Mouse (Mus musculus) frontal cortex, postnatal 14 days (tissue): ENCODE data around the gene Flot2.
A peak's percentile ranks its signal among the peaks of the same experiment; 100 is the strongest.

Experiments used
- DNase-seq, 2 experiments: peaks; one replicate each; pipeline ENCODE4 v3.0.0; 2022; ENCODE audit warnings: low spot score in 2 of 2

Gene Flot2

GRCm38 (mm10) chr11:78062563-78062962 is 24.8 kb downstream of the Flot2 start:
- no peak for DNase-seq

GRCm38 (mm10) chr11:78065906-78066305 is 28.2 kb downstream of the Flot2 start:
- DNase-seq = no peak

GRCm38 (mm10) chr11:78066641-78067040 is 28.9 kb downstream of the Flot2 start:
- no peak for DNase-seq

- DNase-seq = no peak
Measured at GRCm38 (mm10) chr11:78067566-78067965, 29.8 kb downstream of the Flot2 start.

- DNase-seq = no peak
Measured at GRCm38 (mm10) chr11:78069130-78069529, 31.4 kb downstream of the Flot2 start.

- no peak for DNase-seq
Measured at GRCm38 (mm10) chr11:78069646-78070045, 31.9 kb downstream of the Flot2 start.

- DNase-seq = no peak
Measured at GRCm38 (mm10) chr11:78071938-78072337, 34.2 kb downstream of the Flot2 start.

- no peak for DNase-seq
Measured at GRCm38 (mm10) chr11:78072425-78073130, 34.8 kb downstream of the Flot2 start.

GRCm38 (mm10) chr11:78073577-78074276 is 36.0 kb downstream of the Flot2 start:
- no peak for DNase-seq

- DNase-seq = no peak
Measured at GRCm38 (mm10) chr11:78074277-78074652, 36.5 kb downstream of the Flot2 start.

GRCm38 (mm10) chr11:78074666-78075065 is 36.9 kb downstream of the Flot2 start:
- no peak for DNase-seq

- peak; percentile 65 to 78 for DNase-seq
Measured at GRCm38 (mm10) chr11:78079961-78080921, 42.5 kb downstream of the Flot2 start, which contains the start of gene Eral1. Eral1 (minus strand) TSS chr11:78080383.

GRCm38 (mm10) chr11:78083595-78083994 is 45.9 kb downstream of the Flot2 start:
- DNase-seq = no peak

- DNase-seq = no peak
Measured at GRCm38 (mm10) chr11:78086925-78087479, 49.3 kb downstream of the Flot2 start.

GRCm38 (mm10) chr11:78087756-78088281 is 50.1 kb downstream of the Flot2 start:
- no peak for DNase-seq

- no peak for DNase-seq
Measured at GRCm38 (mm10) chr11:78094137-78094503, 56.4 kb downstream of the Flot2 start.

- peak; percentile 81 to 83 for DNase-seq
Measured at GRCm38 (mm10) chr11:78094504-78095143, 56.9 kb downstream of the Flot2 start, which contains the start of gene Fam222b. Fam222b (plus strand) TSS chr11:78094660.

- no peak for DNase-seq
Measured at GRCm38 (mm10) chr11:78095144-78095516, 57.4 kb downstream of the Flot2 start.

- no peak for DNase-seq
Measured at GRCm38 (mm10) chr11:78097077-78097476, 59.3 kb downstream of the Flot2 start.

GRCm38 (mm10) chr11:78100746-78101145 is 63.0 kb downstream of the Flot2 start:
- no peak for DNase-seq

GRCm38 (mm10) chr11:78102142-78102541 is 64.4 kb downstream of the Flot2 start:
- DNase-seq = no peak
